10 mouse cellular contexts compared by ENCODE assay signal in genomic region chr8:70469295-70469916, GRCm38 (mm10). TPM values are rescaled to one million over a fixed set of nuclear protein-coding genes. Genes with fewer than 3 reads are reported as not detected.
A peak's percentile ranks its signal among the peaks of the same experiment; 100 is the strongest.
DNase-seq lines count a peak whose midpoint lies in the region; ATAC-seq and TF ChIP-seq lines count a peak whose summit lies in the region.
"Had no signal": no experiment of that assay in that cellular context is flagged by ENCODE, and none has a peak within 500 bp of the region (broad histone marks: within the 10 kb centered on the region; RNA-seq: fewer than 3 reads in every experiment).

No protein-coding gene starts in this region.

- no peaks in the 10 kb centered on the region for H3K9me3 ChIP-seq in lung, embryonic 15.5 days
- H3K9me3 ChIP-seq in hindbrain, postnatal 0 days (ENCODE audit: low read length) = no peaks in the 10 kb centered on the region
- no peaks in the 10 kb centered on the region for H3K9me3 ChIP-seq in forebrain, embryonic 14.5 days (replicated peaks; ENCODE audit: control insufficient read depth, low read length)
- H3K9me3 ChIP-seq: limb, embryonic 12.5 days had no signal

- H3K36me3 ChIP-seq in lung, embryonic 15.5 days = peaks cover 6% of the 10 kb centered on the region; the same call in 1 of the 2 replicates
- no peaks in the 10 kb centered on the region for H3K36me3 ChIP-seq in hindbrain, postnatal 0 days (ENCODE audit: insufficient read depth, low read length)
- peaks cover 4% of the 10 kb centered on the region for H3K36me3 ChIP-seq in myocyte (ENCODE audit: control insufficient read depth, insufficient read depth)
- no peaks in the 10 kb centered on the region for H3K36me3 ChIP-seq in forebrain, embryonic 14.5 days (ENCODE audit: control insufficient read depth, insufficient read depth, low read length)

- H3K4me2 ChIP-seq in lung, embryonic 15.5 days = no peak overlapping the region
- no peak overlapping the region for H3K4me2 ChIP-seq in hindbrain, postnatal 0 days (ENCODE audit: low read depth, low read length)
- no peak overlapping the region for H3K4me2 ChIP-seq in myocyte (ENCODE audit: low read depth)
- no peak overlapping the region for H3K4me2 ChIP-seq in forebrain, embryonic 14.5 days (ENCODE audit: low read length)
- H3K4me2 ChIP-seq: limb, embryonic 12.5 days had no signal

- ATAC-seq in lung, embryonic 15.5 days (ENCODE audit: borderline replicate concordance, extremely low read depth, low FRiP score, low TSS enrichment) = peak; percentile 51
- peak; percentile 25; the same call in 1 of the 2 replicates for ATAC-seq in granulocyte monocyte progenitor cell, adult 5-6 weeks (replicated peaks; ENCODE audit: poor library complexity, severe bottlenecking)
- ATAC-seq in hindbrain, postnatal 0 days = peak; percentile 78
- no peak for ATAC-seq in forebrain, embryonic 14.5 days

- H3K27ac ChIP-seq in lung, embryonic 15.5 days = peak overlapping the region; percentile 43; the same call in 1 of the 2 replicates
- peak overlapping the region; percentile 48; the same call in 1 of the 2 replicates for H3K27ac ChIP-seq in hindbrain, postnatal 0 days
- H3K27ac ChIP-seq in forebrain, embryonic 14.5 days (ENCODE audit: low read depth, low read length) = no peak overlapping the region
- H3K27ac ChIP-seq: limb, embryonic 12.5 days had no signal

- peaks cover 42% of the 10 kb centered on the region for H3K4me1 ChIP-seq in lung, embryonic 15.5 days
- H3K4me1 ChIP-seq in hindbrain, postnatal 0 days (ENCODE audit: insufficient read depth, low read length) = 0 out of 2 replicates have a peak, but pooled peaks cover 11% of the 10 kb centered on the region
- no peaks in the 10 kb centered on the region for H3K4me1 ChIP-seq in forebrain, embryonic 14.5 days (ENCODE audit: control insufficient read depth, insufficient read depth, low read length)

- TF ChIP-seq CTCF in hindbrain, postnatal 0 days (IDR thresholded peaks at IDR 0.05; ENCODE audit: low read depth) = no peak

- H3K79me2 ChIP-seq in myocyte (ENCODE audit: control insufficient read depth, insufficient read depth) = peaks cover 81% of the 10 kb centered on the region

- no peak overlapping the region for H3K9ac ChIP-seq in lung, embryonic 15.5 days
- H3K9ac ChIP-seq in hindbrain, postnatal 0 days (replicated peaks; ENCODE audit: low read length) = no peak overlapping the region
- H3K9ac ChIP-seq in forebrain, embryonic 14.5 days (ENCODE audit: low read length) = no peak overlapping the region
- H3K9ac ChIP-seq: limb, embryonic 12.5 days had no signal

- 46% methylated on average over 10 of the region's 10 CpGs for WGBS in lung, embryonic 15.5 days
- WGBS in hindbrain, postnatal 0 days = 23% methylated on average over 10 of the region's 10 CpGs
- 58% methylated on average over 10 of the region's 10 CpGs for WGBS in forebrain, embryonic 14.5 days

- no peak overlapping the region for H3ac ChIP-seq in myocyte (ENCODE audit: control insufficient read depth, insufficient read length)

- H3K4me3 ChIP-seq in lung, embryonic 15.5 days = no peak overlapping the region
- no peak overlapping the region for H3K4me3 ChIP-seq in hindbrain, postnatal 0 days (ENCODE audit: low read length)
- no peak overlapping the region for H3K4me3 ChIP-seq in myocyte
- H3K4me3 ChIP-seq in forebrain, embryonic 14.5 days (ENCODE audit: low read depth, low read length) = no peak overlapping the region
- H3K4me3 ChIP-seq: limb, embryonic 12.5 days had no signal

- TF ChIP-seq POLR2A in myocyte (IDR thresholded peaks at IDR 0.05; ENCODE audit: insufficient read length, low read depth) = no peak

- DNase-seq in lung, adult 18-20 months = no peak
- peak; percentile 63 for DNase-seq in hindbrain, postnatal 0 days (ENCODE audit: low spot score)
- no peak for DNase-seq in right cerebral cortex, adult 2 months (ENCODE audit: low spot score in 2 of 2)
- no peak for DNase-seq in forebrain, embryonic 14.5 days (ENCODE audit: low spot score)
- DNase-seq in gastrocnemius, adult 8-10 months (ENCODE audit: low spot score in 2 of 2) = no peak
- DNase-seq: kidney, adult 9 months had no signal

- no peaks in the 10 kb centered on the region for H3K27me3 ChIP-seq in lung, embryonic 15.5 days
- no peaks in the 10 kb centered on the region for H3K27me3 ChIP-seq in hindbrain, postnatal 0 days (ENCODE audit: insufficient read depth, low read length)
- H3K27me3 ChIP-seq in myocyte (ENCODE audit: control insufficient read depth, insufficient read depth, insufficient read length) = no peaks in the 10 kb centered on the region
- no peaks in the 10 kb centered on the region for H3K27me3 ChIP-seq in forebrain, embryonic 14.5 days (replicated peaks; ENCODE audit: control insufficient read depth, insufficient read depth, low read length)
- H3K27me3 ChIP-seq: limb, embryonic 12.5 days had no signal

TF ChIP-seq in myocyte, 11 proteins besides CTCF, POLR2A, EP300 and RAD21:
- TF ChIP-seq USF1 (IDR thresholded peaks at IDR 0.05; ENCODE audit: low read depth) = peak; percentile 16
- no peak for TF ChIP-seq MAX (IDR thresholded peaks at IDR 0.05; ENCODE audit: low read depth)

RNA-seq across cellular contexts. Expression of gene Klhl26, which starts 7.4 kb away (rescaled TPM):
- 26.2 and 27.1 TPM in 2 replicates for polyA plus RNA-seq in lung, embryonic 15.5 days (2015; fragmentation: Nextera tagmentation; extraction: Ambion mirVana)
- total RNA-seq in granulocyte monocyte progenitor cell, adult 5-6 weeks (2014; fragmentation: Nextera tagmentation) = 2.1 and 4.4 TPM in 2 replicates
- 4.0 and 4.1 TPM in 2 replicates for total RNA-seq in granulocyte monocyte progenitor cell, adult 5-6 weeks (2017)
- total RNA-seq in hindbrain, postnatal 0 days (2014; rRNA removed) = 61.8 and 65.4 TPM in 2 replicates
- polyA plus RNA-seq in hindbrain, postnatal 0 days (2015; fragmentation: Nextera tagmentation; extraction: Ambion mirVana) = 33.6 and 35.8 TPM in 2 replicates
- polyA plus RNA-seq in myocyte (2012; fragmentation: generic; extraction: Trizol) = 32.5 TPM
- 19.3 and 19.6 TPM in 2 replicates for polyA plus RNA-seq in forebrain, embryonic 14.5 days (2014; fragmentation: Nextera tagmentation; extraction: Ambion mirVana)
- 1 to 10 TPM; 6.6 to 9.7 (median 7.5) TPM for total RNA-seq in gastrocnemius, adult 8-10 months (2022)

RNA-seq across cellular contexts. Expression of gene Tmem59l, which starts 17.8 kb away (rescaled TPM):
- 6.5 and 6.6 TPM in 2 replicates for polyA plus RNA-seq in lung, embryonic 15.5 days (2015; fragmentation: Nextera tagmentation; extraction: Ambion mirVana)
- not detected in 2 replicates for total RNA-seq in granulocyte monocyte progenitor cell, adult 5-6 weeks (2014; fragmentation: Nextera tagmentation)
- not detected in 2 replicates for total RNA-seq in granulocyte monocyte progenitor cell, adult 5-6 weeks (2017)
- total RNA-seq in hindbrain, postnatal 0 days (2014; rRNA removed) = 196 and 198 TPM in 2 replicates
- polyA plus RNA-seq in hindbrain, postnatal 0 days (2015; fragmentation: Nextera tagmentation; extraction: Ambion mirVana) = 191 and 205 TPM in 2 replicates
- 0.04 TPM for polyA plus RNA-seq in myocyte (2012; fragmentation: generic; extraction: Trizol)
- polyA plus RNA-seq in forebrain, embryonic 14.5 days (2014; fragmentation: Nextera tagmentation; extraction: Ambion mirVana) = 84.4 and 87.4 TPM in 2 replicates
- total RNA-seq in gastrocnemius, adult 8-10 months (2022) = not detected

RNA-seq across cellular contexts. Expression of gene Crlf1, which starts 23.6 kb away (rescaled TPM):
- 181 and 186 TPM in 2 replicates for polyA plus RNA-seq in lung, embryonic 15.5 days (2015; fragmentation: Nextera tagmentation; extraction: Ambion mirVana)
- total RNA-seq in granulocyte monocyte progenitor cell, adult 5-6 weeks (2014; fragmentation: Nextera tagmentation) = not detected in 2 replicates
- total RNA-seq in granulocyte monocyte progenitor cell, adult 5-6 weeks (2017) = not detected in 2 replicates
- total RNA-seq in hindbrain, postnatal 0 days (2014; rRNA removed) = 6.5 and 26.7 TPM in 2 replicates
- polyA plus RNA-seq in hindbrain, postnatal 0 days (2015; fragmentation: Nextera tagmentation; extraction: Ambion mirVana) = 16.3 and 17.3 TPM in 2 replicates
- 99.1 TPM for polyA plus RNA-seq in myocyte (2012; fragmentation: generic; extraction: Trizol)
- polyA plus RNA-seq in forebrain, embryonic 14.5 days (2014; fragmentation: Nextera tagmentation; extraction: Ambion mirVana) = 1.7 and 3.2 TPM in 2 replicates
- total RNA-seq in gastrocnemius, adult 8-10 months (2022) = 1 to 10 TPM; 1.1 to 2.5 (median 2.3) TPM

RNA-seq across cellular contexts. Expression of gene Crtc1, which starts 30.0 kb away (rescaled TPM):
- 14.2 and 17.6 TPM in 2 replicates for polyA plus RNA-seq in lung, embryonic 15.5 days (2015; fragmentation: Nextera tagmentation; extraction: Ambion mirVana)
- 7.4 and 19.5 TPM in 2 replicates for total RNA-seq in granulocyte monocyte progenitor cell, adult 5-6 weeks (2014; fragmentation: Nextera tagmentation)
- total RNA-seq in granulocyte monocyte progenitor cell, adult 5-6 weeks (2017) = 2.3 and 4.8 TPM in 2 replicates
- 51.8 and 54.0 TPM in 2 replicates for total RNA-seq in hindbrain, postnatal 0 days (2014; rRNA removed)
- polyA plus RNA-seq in hindbrain, postnatal 0 days (2015; fragmentation: Nextera tagmentation; extraction: Ambion mirVana) = 31.5 and 39.3 TPM in 2 replicates
- polyA plus RNA-seq in myocyte (2012; fragmentation: generic; extraction: Trizol) = 9.6 TPM
- 23.9 and 30.7 TPM in 2 replicates for polyA plus RNA-seq in forebrain, embryonic 14.5 days (2014; fragmentation: Nextera tagmentation; extraction: Ambion mirVana)
- total RNA-seq in gastrocnemius, adult 8-10 months (2022) = 10 to 100 TPM in 1 of 4 experiments, 1 to 10 TPM in 3; 7.1 to 15.3 (median 7.6) TPM

RNA-seq across cellular contexts. Expression of gene Rex1bd, which starts 37.1 kb away (rescaled TPM):
- polyA plus RNA-seq in lung, embryonic 15.5 days (2015; fragmentation: Nextera tagmentation; extraction: Ambion mirVana) = 120 and 122 TPM in 2 replicates
- 21.7 and 30.2 TPM in 2 replicates for total RNA-seq in granulocyte monocyte progenitor cell, adult 5-6 weeks (2014; fragmentation: Nextera tagmentation)
- 33.4 and 64.9 TPM in 2 replicates for total RNA-seq in granulocyte monocyte progenitor cell, adult 5-6 weeks (2017)
- total RNA-seq in hindbrain, postnatal 0 days (2014; rRNA removed) = 140 TPM in 2 replicates
- 188 and 190 TPM in 2 replicates for polyA plus RNA-seq in hindbrain, postnatal 0 days (2015; fragmentation: Nextera tagmentation; extraction: Ambion mirVana)
- polyA plus RNA-seq in myocyte (2012; fragmentation: generic; extraction: Trizol) = 259 TPM
- polyA plus RNA-seq in forebrain, embryonic 14.5 days (2014; fragmentation: Nextera tagmentation; extraction: Ambion mirVana) = 174 and 199 TPM in 2 replicates
- 100 to 1,000 TPM; 175 to 196 (median 181) TPM for total RNA-seq in gastrocnemius, adult 8-10 months (2022)

Comparison
In these comparisons a context has a peak if more than half of its experiments do, and no peak if none do; other contexts are left out.
1. RNA of gene Tmem59l, which starts 17.8 kb away (polyA plus RNA-seq): 191 to 205 TPM in hindbrain, postnatal 0 days and 84.4 to 87.4 TPM in forebrain, embryonic 14.5 days; 6.5 to 6.6 TPM in lung, embryonic 15.5 days and 0.04 TPM in myocyte (single experiment); every median in the first group is over 10 times any median in the second.